Mouse (Mus musculus) kidney, embryonic 15.5 days (tissue): ENCODE results near the gene Krt31. TPM values are rescaled to one million over a fixed set of nuclear protein-coding genes. Genes with fewer than 3 reads are reported as not detected.

Experiments used
- ATAC-seq: fragments of 200-750 bp; cut with Nextera tagmentation; replicated peaks from 2 replicates; pipeline ENCODE4 v1.8.0; 2017; ENCODE audit warnings: moderate TSS enrichment; ENCODE audit not compliant: low FRiP score
- H3K27ac ChIP-seq: fragments of 300-500 bp; sonication (generic); 2 replicates; pipeline ENCODE4 v1.5.1; 2015; ENCODE audit warnings: mild to moderate bottlenecking, inconsistent platforms
- H3K27me3 ChIP-seq: fragments of 300-500 bp; sonication (generic); 2 replicates; pipeline ENCODE4 v1.6.1; 2015; ENCODE audit warnings: inconsistent platforms
- H3K36me3 ChIP-seq: fragments of 300-500 bp; sonication (generic); 2 replicates; pipeline ENCODE4 v1.6.1; 2015; ENCODE audit warnings: inconsistent platforms
- H3K4me1 ChIP-seq: fragments of 300-500 bp; sonication (generic); 2 replicates; pipeline ENCODE4 v1.6.1; 2015; ENCODE audit warnings: inconsistent platforms
- H3K4me2 ChIP-seq: fragments of 300-500 bp; sonication (generic); 2 replicates; pipeline ENCODE4 v1.6.1; 2015; ENCODE audit warnings: moderate library complexity, mild to moderate bottlenecking, inconsistent platforms
- H3K4me3 ChIP-seq: fragments of 300-500 bp; sonication (generic); replicated peaks from 2 replicates; pipeline ENCODE4 v1.5.1; 2015; ENCODE audit warnings: mild to moderate bottlenecking, inconsistent platforms
- H3K9ac ChIP-seq: fragments of 300-500 bp; sonication (generic); 2 replicates; pipeline ENCODE4 v1.6.1; 2015; ENCODE audit warnings: mild to moderate bottlenecking, inconsistent platforms
- H3K9me3 ChIP-seq: fragments of 300-500 bp; sonication (generic); replicated peaks from 2 replicates; pipeline ENCODE4 v1.6.1; 2016; ENCODE audit warnings: inconsistent platforms
- WGBS: fragments of 180-500 bp; shearing (Covaris S2); methylation state at CpG from one replicate; pipeline ENCODE4 v1.1.7; 2015; ENCODE audit warnings: mixed read lengths; 5-methylcytosine and 5-hydroxymethylcytosine counted together
- polyA plus RNA-seq: library from polyadenylated mRNA; unstranded; fragments of >200 nt; fragmentation: Nextera tagmentation; extraction: Ambion mirVana; gene quantifications from 2 replicates; pipeline ENCODE4 v1.2.1, GENCODE M21; 2015

Krt31 gene
- polyA plus RNA-seq, result not detected in 2 replicates

DNA sequence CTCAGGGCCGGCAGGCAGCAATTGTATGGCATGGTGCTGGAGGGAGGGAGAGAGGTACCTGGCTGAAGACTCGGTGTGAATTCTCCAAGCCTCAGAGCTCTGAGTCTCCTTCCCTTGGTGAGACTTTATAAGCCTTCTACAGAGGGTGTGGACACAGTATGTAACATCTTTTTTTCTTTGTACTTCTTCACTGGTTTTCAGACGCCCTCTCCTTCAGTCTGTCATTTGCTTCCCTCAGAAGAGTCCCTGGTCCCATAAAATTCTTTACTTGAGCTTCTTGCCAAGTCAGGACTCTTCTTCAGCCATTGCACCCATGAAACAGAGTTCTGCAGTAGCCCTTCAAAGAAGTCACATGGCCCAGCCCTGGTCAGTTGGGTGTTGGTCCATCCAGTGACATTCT lies at the start of gene Krt31:
TSS of gene Krt31 (minus strand) at position 101 of the 400 bp plus-strand sequence.
- Histone ChIP-seq H3K4me3 (no peak within 1 kb of the TSS), H3K27me3 (no peaks in the 10 kb centered on the region), H3K9me3 (no peaks in the 10 kb centered on the region), H3K4me1 (no peaks in the 10 kb centered on the region), H3K9ac (no peak within 1 kb of the TSS), H3K27ac (no peak within 1 kb of the TSS), H3K4me2 (no peak within 1 kb of the TSS), H3K36me3 (no peaks in the 10 kb centered on the region)
- ATAC-seq, result no peak
- WGBS, result 89% methylated on average over 3 of the region's 3 CpGs

DNA sequence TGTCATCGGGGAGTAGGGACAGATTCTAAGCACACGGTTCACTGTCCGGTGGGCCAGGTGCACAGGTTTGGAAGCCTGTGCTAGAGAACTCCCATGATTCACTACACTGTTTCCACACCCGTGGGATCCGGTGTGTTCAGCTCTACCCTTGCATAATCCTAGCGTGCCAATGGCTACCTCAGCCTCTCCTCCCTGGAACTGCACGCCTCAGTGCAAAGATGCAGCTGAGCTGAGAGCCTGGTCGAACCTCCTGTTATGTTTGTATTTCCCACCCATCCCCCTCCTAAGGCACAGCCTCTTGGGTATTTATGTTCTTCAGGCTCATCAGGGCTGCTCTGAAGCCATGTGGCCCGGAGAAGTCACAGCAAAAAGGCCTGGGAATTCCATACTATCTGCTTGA lies 47.5 kb upstream of the Krt31 start:
- Histone ChIP-seq H3K4me3 (no peak overlapping the region), H3K4me1 (peaks cover 27% of the 10 kb centered on the region), H3K27me3 (peaks cover 3% of the 10 kb centered on the region; the same call in 1 of the 2 replicates), H3K9ac (no peak overlapping the region), H3K36me3 (no peaks in the 10 kb centered on the region), H3K4me2 (0 out of 2 replicates have a peak overlapping the region, but pooled peaks have one; percentile 12), H3K9me3 (no peaks in the 10 kb centered on the region), H3K27ac (peak overlapping the region; percentile 66)
- ATAC-seq, result peak; percentile 82
- WGBS, result 34% methylated on average over 9 of the region's 9 CpGs

DNA sequence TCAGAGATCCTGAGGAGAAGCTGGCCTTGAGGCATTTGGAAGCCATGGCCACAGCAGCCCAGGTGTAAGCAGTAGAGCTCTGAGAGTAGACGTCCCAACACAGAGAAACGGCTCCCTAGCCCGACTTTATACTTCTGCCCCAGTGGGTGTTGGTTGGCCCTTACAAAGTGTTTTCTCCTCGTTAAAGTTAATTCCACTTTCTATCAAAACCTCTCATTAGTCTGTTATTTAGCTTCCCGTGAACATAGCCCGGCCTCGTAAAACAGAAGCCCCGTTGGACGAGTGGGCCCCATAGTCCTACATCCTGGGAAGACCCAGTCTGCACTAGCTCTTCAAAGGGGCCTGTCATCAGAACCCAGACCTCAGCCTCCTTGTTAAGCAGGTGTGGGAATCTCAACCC lies 45.8 kb upstream of the Krt31 start, which contains the start of gene Krt35:
TSS of gene Krt35 (minus strand) at position 101 of the 400 bp plus-strand sequence.
- Histone ChIP-seq H3K9me3 (no peaks in the 10 kb centered on the region), H3K27ac (no peak within 1 kb of the TSS), H3K27me3 (peaks cover 3% of the 10 kb centered on the region; the same call in 1 of the 2 replicates), H3K4me2 (no peak within 1 kb of the TSS), H3K9ac (no peak within 1 kb of the TSS), H3K4me3 (no peak within 1 kb of the TSS), H3K4me1 (peaks cover 19% of the 10 kb centered on the region), H3K36me3 (no peaks in the 10 kb centered on the region)
- no peak for ATAC-seq
- 61% methylated on average over 9 of the region's 9 CpGs for WGBS

DNA sequence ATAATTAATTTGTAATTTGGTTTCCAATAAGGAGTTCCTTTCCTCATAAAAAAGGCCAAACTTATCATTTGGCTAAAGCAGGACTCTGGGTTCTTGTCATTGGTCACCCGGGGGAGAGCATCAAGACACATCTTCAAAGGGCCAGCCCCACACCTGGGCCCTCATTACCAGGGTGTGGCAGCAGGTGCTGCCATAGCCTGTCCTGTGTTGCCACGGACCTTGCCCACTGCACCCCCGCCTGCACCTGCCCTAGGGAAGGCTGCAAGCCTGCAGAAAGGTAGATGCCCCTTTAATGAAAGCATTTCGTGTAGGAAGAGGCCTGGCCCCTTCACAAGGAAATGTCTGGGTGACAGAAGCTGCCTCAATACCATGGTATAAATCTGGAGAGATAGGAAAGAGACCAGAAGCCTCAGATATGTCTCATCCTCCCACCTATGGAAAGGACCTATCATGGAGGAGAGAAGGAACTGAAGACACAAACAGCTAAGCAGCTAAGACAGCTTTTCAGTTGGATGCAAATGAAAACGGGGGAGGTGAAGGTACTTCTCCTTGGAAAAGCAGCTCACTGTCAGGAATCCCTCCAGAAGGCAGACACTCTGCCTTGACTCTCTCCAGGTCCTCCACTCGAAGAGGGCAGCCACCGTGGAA lies 38.2 kb upstream of the Krt31 start:
- Histone ChIP-seq H3K4me1 (no peaks in the 10 kb centered on the region), H3K4me3 (no peak overlapping the region), H3K4me2 (no peak overlapping the region), H3K27me3 (no peaks in the 10 kb centered on the region), H3K9me3 (no peaks in the 10 kb centered on the region), H3K36me3 (no peaks in the 10 kb centered on the region), H3K27ac (no peak overlapping the region), H3K9ac (no peak overlapping the region)
- 60% methylated on average over 7 of the region's 7 CpGs for WGBS
- ATAC-seq, result no peak

DNA sequence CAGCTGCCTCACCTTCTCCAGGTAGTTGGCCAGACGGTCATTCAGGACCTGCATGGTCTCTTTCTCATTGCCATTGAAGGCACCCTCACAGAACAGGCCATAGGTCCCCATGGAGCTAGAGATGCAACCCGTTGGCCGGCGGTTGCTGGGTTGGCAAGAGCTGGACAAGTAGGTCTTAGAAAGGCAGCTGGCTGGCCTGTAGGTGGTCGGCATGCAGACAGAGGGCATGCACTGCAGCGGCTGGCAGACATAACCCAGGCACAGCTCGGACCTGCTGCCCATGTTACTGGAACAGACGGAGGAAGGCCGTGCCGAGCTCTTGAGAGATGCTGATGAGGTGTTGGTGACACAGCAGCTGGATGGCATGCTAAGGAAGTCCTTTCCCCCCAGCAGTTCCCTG lies 37.5 kb upstream of the Krt31 start, which contains the start of gene Krt32:
TSS of gene Krt32 (minus strand) at position 366 of the 400 bp plus-strand sequence.
- Histone ChIP-seq H3K9me3 (no peaks in the 10 kb centered on the region), H3K9ac (no peak within 1 kb of the TSS), H3K4me1 (no peaks in the 10 kb centered on the region), H3K36me3 (no peaks in the 10 kb centered on the region), H3K4me3 (no peak within 1 kb of the TSS), H3K4me2 (no peak within 1 kb of the TSS), H3K27ac (no peak within 1 kb of the TSS), H3K27me3 (no peaks in the 10 kb centered on the region)
- no peak for ATAC-seq
- 95% methylated on average over 10 of the region's 10 CpGs for WGBS

GRCm38 (mm10) chr11:100073873-100074272 lies 23.5 kb upstream of the Krt31 start:
- Histone ChIP-seq H3K27me3 (no peaks in the 10 kb centered on the region), H3K27ac (no peak overlapping the region), H3K9ac (no peak overlapping the region), H3K4me3 (no peak overlapping the region), H3K36me3 (no peaks in the 10 kb centered on the region), H3K4me1 (no peaks in the 10 kb centered on the region), H3K4me2 (no peak overlapping the region), H3K9me3 (no peaks in the 10 kb centered on the region)
- WGBS, result 59% methylated on average over 1 of the region's 1 CpGs
- no peak for ATAC-seq

GRCm38 (mm10) chr11:100067293-100068036 lies 17.1 kb upstream of the Krt31 start:
- ATAC-seq, result no peak
- peaks cover 5% of the 10 kb centered on the region; the same call in 1 of the 2 replicates for H3K4me1 ChIP-seq
- no peak overlapping the region for H3K9ac ChIP-seq
- no peak overlapping the region for H3K27ac ChIP-seq
- no peaks in the 10 kb centered on the region for H3K27me3 ChIP-seq
- no peaks in the 10 kb centered on the region for H3K9me3 ChIP-seq
- H3K4me3 ChIP-seq, result no peak overlapping the region
- no peaks in the 10 kb centered on the region for H3K36me3 ChIP-seq
- 63% methylated on average over 17 of the region's 17 CpGs for WGBS
- H3K4me2 ChIP-seq, result no peak overlapping the region

DNA sequence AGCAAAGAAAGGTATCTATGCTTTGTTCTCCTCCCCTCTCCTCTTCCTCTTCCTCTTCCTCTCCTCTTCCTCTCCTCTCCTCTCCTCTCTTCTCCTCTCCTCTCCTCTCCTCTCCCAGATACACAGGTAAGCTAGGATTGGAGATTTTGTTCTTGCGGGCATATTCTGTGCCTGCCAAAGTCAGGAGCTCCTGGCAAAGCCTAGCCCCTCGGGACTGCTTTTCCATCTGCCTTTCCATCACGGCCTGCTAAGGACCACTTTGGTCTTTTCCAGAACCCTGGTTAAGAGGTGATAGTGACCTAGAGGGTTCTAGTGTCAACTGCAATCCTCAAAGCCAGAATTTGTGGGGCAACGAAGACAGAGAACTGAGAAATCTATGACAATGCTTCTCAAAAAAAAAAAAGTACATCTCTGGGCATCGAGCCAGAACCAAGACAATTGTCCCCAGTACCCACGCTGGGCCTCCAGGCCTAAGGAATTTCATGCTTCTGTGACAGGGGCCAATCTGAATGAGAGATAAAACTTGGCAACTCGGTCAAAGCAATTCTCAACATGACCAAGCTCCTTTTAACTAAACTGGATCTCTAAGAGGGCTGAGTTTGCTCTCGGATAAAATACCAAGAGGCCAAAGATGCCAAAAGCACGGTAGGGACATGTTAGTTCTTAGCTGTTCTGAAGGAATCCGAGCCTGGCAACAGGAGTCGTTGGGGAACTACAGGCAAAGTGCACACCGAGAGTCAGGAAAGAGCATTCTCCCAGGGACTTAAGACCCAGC lies 16.1 kb upstream of the Krt31 start:
- Histone ChIP-seq H3K36me3 (no peaks in the 10 kb centered on the region), H3K27me3 (no peaks in the 10 kb centered on the region), H3K9me3 (no peaks in the 10 kb centered on the region), H3K9ac (no peak overlapping the region), H3K4me1 (peaks cover 5% of the 10 kb centered on the region; the same call in 1 of the 2 replicates), H3K4me3 (no peak overlapping the region), H3K4me2 (no peak overlapping the region), H3K27ac (no peak overlapping the region)
- ATAC-seq, result no peak
- 77% methylated on average over 12 of the region's 12 CpGs for WGBS

GRCm38 (mm10) chr11:100058875-100059274 lies 8.5 kb upstream of the Krt31 start:
- no peaks in the 10 kb centered on the region for H3K36me3 ChIP-seq
- no peaks in the 10 kb centered on the region for H3K4me1 ChIP-seq
- no peak overlapping the region for H3K27ac ChIP-seq
- no peak overlapping the region for H3K9ac ChIP-seq
- no peaks in the 10 kb centered on the region for H3K27me3 ChIP-seq
- no peaks in the 10 kb centered on the region for H3K9me3 ChIP-seq
- no peak overlapping the region for H3K4me3 ChIP-seq
- 52% methylated on average over 8 of the region's 8 CpGs for WGBS
- ATAC-seq, result no peak
- no peak overlapping the region for H3K4me2 ChIP-seq

- Histone ChIP-seq H3K9me3 (no peaks in the 10 kb centered on the region), H3K4me3 (no peak overlapping the region), H3K27ac (no peak overlapping the region), H3K9ac (no peak overlapping the region), H3K4me1 (no peaks in the 10 kb centered on the region), H3K27me3 (no peaks in the 10 kb centered on the region), H3K36me3 (no peaks in the 10 kb centered on the region), H3K4me2 (no peak overlapping the region)
- no peak for ATAC-seq
- WGBS, result 67% methylated on average over 9 of the region's 9 CpGs
Observed at GRCm38 (mm10) chr11:100055686-100056655, 5.6 kb upstream of the Krt31 start.

DNA sequence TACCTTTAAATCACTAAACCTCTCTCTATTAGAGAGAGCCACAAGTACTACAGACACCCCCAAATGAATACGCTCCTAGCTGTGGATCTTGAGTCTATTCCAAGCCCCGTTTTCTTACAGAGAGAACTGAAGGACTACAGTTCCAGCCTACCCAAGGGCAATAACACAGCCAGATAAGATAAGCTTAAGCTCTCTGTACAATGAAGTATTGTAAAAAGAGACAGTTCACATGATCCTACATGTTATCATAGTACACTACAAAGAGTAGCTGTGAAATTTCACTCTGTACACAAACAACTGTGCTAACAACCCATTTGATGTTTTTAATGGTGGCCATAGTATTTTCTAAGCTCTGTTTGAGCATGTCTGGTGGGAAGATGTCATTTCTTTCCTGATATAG lies 3.2 kb downstream of the Krt31 start:
- H3K4me3 ChIP-seq, result no peak overlapping the region
- ATAC-seq, result no peak
- H3K4me1 ChIP-seq, result no peaks in the 10 kb centered on the region
- no peak overlapping the region for H3K27ac ChIP-seq
- H3K27me3 ChIP-seq, result no peaks in the 10 kb centered on the region
- H3K4me2 ChIP-seq, result no peak overlapping the region
- no peaks in the 10 kb centered on the region for H3K36me3 ChIP-seq
- no peaks in the 10 kb centered on the region for H3K9me3 ChIP-seq
- H3K9ac ChIP-seq, result no peak overlapping the region
- WGBS, result 89% methylated on average over 2 of the region's 2 CpGs
